Mouse (Mus musculus) brain, embryonic 14.5 days (tissue): ENCODE measurements around the gene Ryr1.

Experiments
- CTCF ChIP-seq: fragments of 200-500 bp; IDR thresholded peaks from 2 replicates; pipeline ENCODE4 v1.5.1; 2012; ENCODE audit warnings: inconsistent platforms, mild to moderate bottlenecking, moderate library complexity, borderline replicate concordance; ENCODE audit not compliant: insufficient read depth, insufficient read length; ENCODE audit errors: extremely low read depth
- POLR2A ChIP-seq: fragments of 200-500 bp; IDR thresholded peaks from 2 replicates; pipeline ENCODE4 v1.6.1; 2012; ENCODE audit warnings: mild to moderate bottlenecking, inconsistent platforms, borderline replicate concordance; ENCODE audit not compliant: poor library complexity, insufficient read depth, insufficient read length, severe bottlenecking; ENCODE audit errors: extremely low read depth

GRCm38 (mm10) chr7:28984452-28984851, 140.5 kb downstream of the Ryr1 start:
- TF ChIP-seq CTCF: no peak
- no peak for TF ChIP-seq POLR2A
